Mouse (Mus musculus) cerebellum, postnatal 25 days (tissue): ENCODE measurements at regions not wholly inside any gene's neighbourhood (a gene's known extent, or its start where the extent isn't known, plus 50 kb on each side); places are given as distances from the start of the nearest gene placed in this dataset.

Experiments
- DNase-seq, 2 experiments: peaks; one replicate each; pipeline ENCODE4 v3.0.0; 2021; ENCODE audit warnings: mixed read lengths in 2 of 2

- peak in 1 of 2 experiments; percentile 4 for DNase-seq
Observed at GRCm38 (mm10) chr4:54170202-54170931, 344.5 kb downstream of the Tmem38b start.

GRCm38 (mm10) chr4:54184213-54184612 is 358.4 kb downstream of the Tmem38b start:
- DNase-seq = no peak

- no peak for DNase-seq
Observed at GRCm38 (mm10) chr4:54195734-54196133, 369.9 kb downstream of the Tmem38b start.

DNA sequence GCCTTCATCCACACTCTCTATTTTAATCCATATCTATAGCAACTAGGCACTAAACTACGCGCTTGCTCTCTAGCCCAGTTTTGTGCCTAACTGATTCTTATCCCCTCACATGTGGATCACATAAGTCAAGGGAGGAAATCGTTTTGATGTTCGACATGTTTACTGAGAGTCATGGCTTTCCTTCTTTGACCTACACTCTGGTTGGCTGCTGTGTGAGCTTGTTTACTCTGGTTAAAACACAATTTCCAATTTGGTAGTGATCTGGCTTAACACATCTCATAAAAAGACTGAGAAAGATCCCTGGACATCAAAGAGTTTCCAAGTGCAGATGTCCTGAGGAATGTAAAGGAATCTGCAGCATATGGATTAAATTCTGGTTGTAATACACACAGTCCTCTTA is 376.6 kb downstream of the Tmem38b start:
- no peak for DNase-seq

- DNase-seq = no peak
Observed at GRCm38 (mm10) chr4:54224572-54224971, 398.7 kb downstream of the Tmem38b start.
